Mouse (Mus musculus) heart, adult 2 months (tissue): ENCODE data around the gene Ank3.

Source experiments
- CTCF ChIP-seq: fragments of 200-600 bp; IDR thresholded peaks from 2 replicates; pipeline ENCODE4 v1.8.1; 2022; ENCODE audit warnings: antibody characterized with exemption, mild to moderate bottlenecking, moderate library complexity
- EP300 ChIP-seq: fragments of 200-500 bp; IDR thresholded peaks from 2 replicates; pipeline ENCODE4 v1.6.1; 2011; ENCODE audit warnings: low read depth, low read length, control low read depth; ENCODE audit not compliant: insufficient read depth
- POLR2A ChIP-seq: fragments of 200-500 bp; IDR thresholded peaks from 2 replicates; pipeline ENCODE4 v1.6.1; 2011; ENCODE audit warnings: mild to moderate bottlenecking, low read depth, low read length, control low read depth; ENCODE audit not compliant: insufficient read depth

- TF ChIP-seq CTCF (no peak), POLR2A (no peak), EP300 (no peak)
Measured at GRCm38 (mm10) chr10:69555592-69555991, 157.0 kb downstream of the Ank3 start.
